Mouse (Mus musculus): Measurements from ENCODE around the gene Map7. TPM values are rescaled to one million over a fixed set of nuclear protein-coding genes. Genes with fewer than 3 reads are reported as not detected.
A peak's percentile ranks its signal among the peaks of the same experiment; 100 is the strongest.

The Map7 gene
- polyA plus RNA-seq, 1 experiment from 2014 or later: 2.7 TPM

GRCm38 (mm10) chr10:20222011-20222410 is 73.7 kb downstream of the Map7 start:
- DNase-seq (ENCODE audit: low spot score): no peak
- no peaks in the 10 kb centered on the region for H3K4me1 ChIP-seq (ENCODE audit: control insufficient read depth, insufficient read depth, low read length)
- no peak for ATAC-seq
- no peak overlapping the region for H3K4me3 ChIP-seq (ENCODE audit: low read depth, low read length)
- H3K27ac ChIP-seq (ENCODE audit: low read depth, low read length): no peak overlapping the region
- H3K36me3 ChIP-seq (ENCODE audit: control insufficient read depth, insufficient read depth, low read length): no peaks in the 10 kb centered on the region
- WGBS: 88% methylated on average over 4 of the region's 4 CpGs
- no peaks in the 10 kb centered on the region for H3K9me3 ChIP-seq (replicated peaks; ENCODE audit: control insufficient read depth, low read length)
- H3K27me3 ChIP-seq (replicated peaks; ENCODE audit: control insufficient read depth, insufficient read depth, low read length): no peaks in the 10 kb centered on the region
- no peak overlapping the region for H3K4me2 ChIP-seq (ENCODE audit: low read length)
- H3K9ac ChIP-seq (ENCODE audit: low read length): no peak overlapping the region

GRCm38 (mm10) chr10:20226728-20227127 is 78.5 kb downstream of the Map7 start:
- H3K4me2 ChIP-seq (ENCODE audit: low read length): no peak overlapping the region
- 36% methylated on average over 4 of the region's 4 CpGs for WGBS
- no peak overlapping the region for H3K4me3 ChIP-seq (ENCODE audit: low read depth, low read length)
- no peaks in the 10 kb centered on the region for H3K36me3 ChIP-seq (ENCODE audit: control insufficient read depth, insufficient read depth, low read length)
- no peak overlapping the region for H3K27ac ChIP-seq (ENCODE audit: low read depth, low read length)
- no peaks in the 10 kb centered on the region for H3K4me1 ChIP-seq (ENCODE audit: control insufficient read depth, insufficient read depth, low read length)
- peak; percentile 8 for DNase-seq (ENCODE audit: low spot score)
- H3K27me3 ChIP-seq (replicated peaks; ENCODE audit: control insufficient read depth, insufficient read depth, low read length): no peaks in the 10 kb centered on the region
- ATAC-seq: no peak
- H3K9ac ChIP-seq (ENCODE audit: low read length): no peak overlapping the region
- no peaks in the 10 kb centered on the region for H3K9me3 ChIP-seq (replicated peaks; ENCODE audit: control insufficient read depth, low read length)

GRCm38 (mm10) chr10:20230026-20230425 is 81.8 kb downstream of the Map7 start:
- Histone ChIP-seq H3K27me3 (replicated peaks; ENCODE audit: control insufficient read depth, insufficient read depth, low read length) (no peaks in the 10 kb centered on the region), H3K4me2 (ENCODE audit: low read length) (no peak overlapping the region), H3K36me3 (ENCODE audit: control insufficient read depth, insufficient read depth, low read length) (no peaks in the 10 kb centered on the region), H3K4me1 (ENCODE audit: control insufficient read depth, insufficient read depth, low read length) (no peaks in the 10 kb centered on the region), H3K27ac (ENCODE audit: low read depth, low read length) (no peak overlapping the region), H3K9me3 (replicated peaks; ENCODE audit: control insufficient read depth, low read length) (no peaks in the 10 kb centered on the region), H3K4me3 (ENCODE audit: low read depth, low read length) (no peak overlapping the region), H3K9ac (ENCODE audit: low read length) (no peak overlapping the region)
- no peak for ATAC-seq
- 77% methylated on average over 5 of the region's 5 CpGs for WGBS
- no peak for DNase-seq (ENCODE audit: low spot score)

- Histone ChIP-seq H3K27me3 (replicated peaks; ENCODE audit: control insufficient read depth, insufficient read depth, low read length) (no peaks in the 10 kb centered on the region), H3K36me3 (ENCODE audit: control insufficient read depth, insufficient read depth, low read length) (no peaks in the 10 kb centered on the region), H3K4me3 (ENCODE audit: low read depth, low read length) (no peak overlapping the region), H3K9ac (ENCODE audit: low read length) (no peak overlapping the region), H3K4me1 (ENCODE audit: control insufficient read depth, insufficient read depth, low read length) (no peaks in the 10 kb centered on the region), H3K9me3 (replicated peaks; ENCODE audit: control insufficient read depth, low read length) (no peaks in the 10 kb centered on the region), H3K27ac (ENCODE audit: low read depth, low read length) (no peak overlapping the region), H3K4me2 (ENCODE audit: low read length) (no peak overlapping the region)
- WGBS: 93% methylated on average over 10 of the region's 10 CpGs
- DNase-seq (ENCODE audit: low spot score) (no peak), ATAC-seq (no peak)
Measured at GRCm38 (mm10) chr10:20233451-20233850, 85.2 kb downstream of the Map7 start.

GRCm38 (mm10) chr10:20234466-20234865 is 86.2 kb downstream of the Map7 start:
- Histone ChIP-seq H3K27me3 (replicated peaks; ENCODE audit: control insufficient read depth, insufficient read depth, low read length) (no peaks in the 10 kb centered on the region), H3K36me3 (ENCODE audit: control insufficient read depth, insufficient read depth, low read length) (no peaks in the 10 kb centered on the region), H3K4me2 (ENCODE audit: low read length) (no peak overlapping the region), H3K4me3 (ENCODE audit: low read depth, low read length) (no peak overlapping the region), H3K27ac (ENCODE audit: low read depth, low read length) (no peak overlapping the region), H3K9me3 (replicated peaks; ENCODE audit: control insufficient read depth, low read length) (no peaks in the 10 kb centered on the region), H3K4me1 (ENCODE audit: control insufficient read depth, insufficient read depth, low read length) (no peaks in the 10 kb centered on the region), H3K9ac (ENCODE audit: low read length) (no peak overlapping the region)
- ATAC-seq (no peak), DNase-seq (ENCODE audit: low spot score) (no peak)
- WGBS: 82% methylated on average over 4 of the region's 4 CpGs

- no peaks in the 10 kb centered on the region for H3K4me1 ChIP-seq (ENCODE audit: control insufficient read depth, insufficient read depth, low read length)
- no peak overlapping the region for H3K4me2 ChIP-seq (ENCODE audit: low read length)
- H3K9me3 ChIP-seq (replicated peaks; ENCODE audit: control insufficient read depth, low read length): no peaks in the 10 kb centered on the region
- DNase-seq (ENCODE audit: low spot score) (no peak), ATAC-seq (no peak)
- no peak overlapping the region for H3K27ac ChIP-seq (ENCODE audit: low read depth, low read length)
- no peak overlapping the region for H3K9ac ChIP-seq (ENCODE audit: low read length)
- 93% methylated on average over 3 of the region's 3 CpGs for WGBS
- H3K27me3 ChIP-seq (replicated peaks; ENCODE audit: control insufficient read depth, insufficient read depth, low read length): no peaks in the 10 kb centered on the region
- no peaks in the 10 kb centered on the region for H3K36me3 ChIP-seq (ENCODE audit: control insufficient read depth, insufficient read depth, low read length)
- no peak overlapping the region for H3K4me3 ChIP-seq (ENCODE audit: low read depth, low read length)
Measured at GRCm38 (mm10) chr10:20235656-20236055, 87.4 kb downstream of the Map7 start.

- no peak overlapping the region for H3K4me3 ChIP-seq (ENCODE audit: low read depth, low read length)
- H3K27ac ChIP-seq (ENCODE audit: low read depth, low read length): no peak overlapping the region
- ATAC-seq (no peak), DNase-seq (ENCODE audit: low spot score) (no peak)
- no peak overlapping the region for H3K9ac ChIP-seq (ENCODE audit: low read length)
- H3K4me1 ChIP-seq (ENCODE audit: control insufficient read depth, insufficient read depth, low read length): no peaks in the 10 kb centered on the region
- WGBS: 90% methylated on average over 6 of the region's 6 CpGs
- H3K36me3 ChIP-seq (ENCODE audit: control insufficient read depth, insufficient read depth, low read length): no peaks in the 10 kb centered on the region
- H3K9me3 ChIP-seq (replicated peaks; ENCODE audit: control insufficient read depth, low read length): no peaks in the 10 kb centered on the region
- H3K4me2 ChIP-seq (ENCODE audit: low read length): no peak overlapping the region
- no peaks in the 10 kb centered on the region for H3K27me3 ChIP-seq (replicated peaks; ENCODE audit: control insufficient read depth, insufficient read depth, low read length)
Measured at GRCm38 (mm10) chr10:20236241-20236640, 88.0 kb downstream of the Map7 start.

- Histone ChIP-seq H3K4me3 (ENCODE audit: low read depth, low read length) (no peak overlapping the region), H3K9ac (ENCODE audit: low read length) (no peak overlapping the region), H3K27ac (ENCODE audit: low read depth, low read length) (no peak overlapping the region), H3K9me3 (replicated peaks; ENCODE audit: control insufficient read depth, low read length) (no peaks in the 10 kb centered on the region), H3K4me1 (ENCODE audit: control insufficient read depth, insufficient read depth, low read length) (no peaks in the 10 kb centered on the region), H3K27me3 (replicated peaks; ENCODE audit: control insufficient read depth, insufficient read depth, low read length) (no peaks in the 10 kb centered on the region), H3K4me2 (ENCODE audit: low read length) (no peak overlapping the region), H3K36me3 (ENCODE audit: control insufficient read depth, insufficient read depth, low read length) (no peaks in the 10 kb centered on the region)
- DNase-seq (ENCODE audit: low spot score) (no peak), ATAC-seq (no peak)
- WGBS: 87% methylated on average over 5 of the region's 5 CpGs
Measured at GRCm38 (mm10) chr10:20238281-20238680, 90.0 kb downstream of the Map7 start.

- DNase-seq (ENCODE audit: low spot score): no peak
- ATAC-seq: no peak
- WGBS: 91% methylated on average over 6 of the region's 6 CpGs
- Histone ChIP-seq H3K4me3 (ENCODE audit: low read depth, low read length) (no peak overlapping the region), H3K4me2 (ENCODE audit: low read length) (no peak overlapping the region), H3K4me1 (ENCODE audit: control insufficient read depth, insufficient read depth, low read length) (no peaks in the 10 kb centered on the region), H3K27ac (ENCODE audit: low read depth, low read length) (no peak overlapping the region), H3K36me3 (ENCODE audit: control insufficient read depth, insufficient read depth, low read length) (no peaks in the 10 kb centered on the region), H3K9me3 (replicated peaks; ENCODE audit: control insufficient read depth, low read length) (no peaks in the 10 kb centered on the region), H3K27me3 (replicated peaks; ENCODE audit: control insufficient read depth, insufficient read depth, low read length) (no peaks in the 10 kb centered on the region), H3K9ac (ENCODE audit: low read length) (no peak overlapping the region)
Measured at GRCm38 (mm10) chr10:20240858-20241257, 92.6 kb downstream of the Map7 start.

Data from forebrain, embryonic 14.5 days (tissue).